Mouse (Mus musculus) B cell, adult 67 days (primary cell): ENCODE data around the gene Vps13a. TPM values are rescaled to one million over a fixed set of nuclear protein-coding genes. Genes with fewer than 3 reads are reported as not detected.

Experiments used
- total RNA-seq, 2 experiments: library from RNA; stranded (reverse); gene quantifications; 4 replicates each; pipeline ENCODE4 v1.2.4; 2023

Vps13a gene
- 100 to 1,000 TPM; 101 to 111 TPM for total RNA-seq

GRCm38 (mm10) chr19:16780790-16781384 lies at the start of gene Vps13a:
Gene Vps13a (minus strand): TSS chr19:16780933.

Other genes with a start within 250 kb of the Vps13a start
- gene Foxb2, start 92.9 kb upstream of the Vps13a start, total RNA-seq: not detected
- not detected for gene Prune2, start 175.2 kb upstream of the Vps13a start, total RNA-seq